Mouse (Mus musculus) liver, embryonic 18 days (tissue): ENCODE measurements around the gene Impad1. TPM values are rescaled to one million over a fixed set of nuclear protein-coding genes. Genes with fewer than 3 reads are reported as not detected.

Experiments
- polyA plus RNA-seq: library from polyadenylated mRNA; depleted of rRNA; stranded (reverse); fragments of >200 nt; gene quantifications from 2 replicates; pipeline ENCODE4 v1.2.3, GENCODE M21; 2012; rRNA removed

Gene Impad1
- polyA plus RNA-seq: 5.2 and 5.4 TPM in 2 replicates

DNA sequence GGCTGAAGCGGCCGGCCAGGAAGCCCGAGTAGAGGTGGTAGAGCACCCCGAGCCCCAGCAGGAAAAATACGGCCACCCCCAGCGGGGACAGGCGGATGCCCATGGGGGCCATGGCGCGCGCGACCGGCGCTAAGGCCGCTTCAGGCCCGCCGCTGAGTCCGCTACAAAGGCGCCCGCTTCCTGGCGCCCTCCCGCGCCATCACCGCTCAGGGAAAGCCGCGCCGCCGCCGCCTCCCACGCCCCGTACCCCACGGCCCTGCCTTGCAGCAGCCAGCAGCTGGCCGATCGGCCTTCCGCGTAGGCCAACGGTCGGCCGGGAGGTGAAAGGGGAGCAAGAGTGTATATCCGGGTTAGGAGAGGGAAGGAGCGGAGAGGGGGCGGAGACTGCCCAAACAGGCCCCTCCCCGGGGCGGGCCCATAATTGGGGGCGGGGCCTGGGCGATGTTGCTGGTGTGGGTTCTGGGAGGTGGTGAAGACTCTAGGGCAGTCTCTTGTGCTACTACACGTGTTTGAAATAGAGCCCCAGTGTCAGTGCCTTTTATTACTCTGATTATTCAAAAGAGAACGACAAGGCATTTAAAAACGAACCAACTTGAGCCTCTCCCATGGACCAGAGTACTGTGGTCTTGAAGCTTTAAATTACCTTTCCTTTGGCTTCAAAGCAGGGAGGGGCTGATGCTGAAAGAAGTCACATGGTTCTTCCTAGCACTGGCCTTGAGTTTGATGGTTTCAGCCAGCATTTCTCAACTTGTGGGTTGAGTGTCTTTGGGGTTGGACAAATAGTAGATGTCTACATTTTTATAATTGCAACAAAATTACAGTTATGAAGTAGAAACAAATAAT is at the start of gene Impad1:
TSS of gene Impad1 (minus strand) at position 364 of the 843 bp plus-strand sequence.

